In the genomic region with DNA sequence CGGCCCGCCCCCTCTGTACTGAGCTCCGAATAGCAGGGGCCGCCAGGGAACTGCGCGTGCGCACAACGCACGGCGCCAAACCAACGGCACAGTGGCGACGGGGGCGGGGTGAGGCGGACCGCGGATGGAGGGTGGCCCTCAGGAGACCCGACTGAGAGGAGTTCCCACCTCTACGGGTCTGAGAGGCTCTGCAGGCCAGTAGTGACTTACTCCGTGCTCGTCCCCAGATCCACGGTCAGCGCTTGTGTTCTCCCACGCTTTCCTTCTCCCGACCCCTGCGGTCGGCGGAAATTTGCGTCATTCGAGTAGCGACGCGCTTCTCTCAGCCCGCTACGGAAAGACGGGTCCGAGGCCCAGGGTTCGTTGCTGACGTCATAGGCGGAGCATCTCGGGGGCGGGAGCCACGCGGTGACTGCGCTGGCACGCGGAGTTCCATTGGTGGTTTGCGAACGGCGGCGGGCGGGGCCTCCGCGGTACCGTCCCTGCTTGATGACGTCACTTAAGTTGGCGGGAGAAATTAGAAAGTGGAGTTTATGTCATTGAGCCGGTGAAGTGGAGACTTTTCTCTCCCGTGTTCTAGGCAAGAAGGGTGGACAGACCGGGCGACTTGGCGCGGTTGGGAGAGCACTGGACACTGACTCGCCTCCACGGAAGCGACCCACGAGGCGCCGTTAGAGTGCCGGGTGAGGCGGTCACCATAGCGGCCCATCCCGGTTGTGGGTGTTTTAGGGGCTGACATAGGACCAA, we compare ENCODE assay signal across 8 mouse cellular contexts. TPM values are rescaled to one million over a fixed set of nuclear protein-coding genes. Genes with fewer than 3 reads are reported as not detected.
DNase-seq lines count a peak whose midpoint lies in the region; ATAC-seq and TF ChIP-seq lines count a peak whose summit lies in the region.

A gene (minus strand): TSS at position 377 of the 747 bp plus-strand sequence.
A gene (plus strand): TSS at position 517 of the 747 bp plus-strand sequence.

- H3K4me1 ChIP-seq in erythroblast, embryonic 14.5 days (ENCODE audit: control insufficient read depth) = peaks cover 26% of the 10 kb centered on the region
- H3K4me1 ChIP-seq in heart, embryonic 11.5 days (ENCODE audit: control insufficient read depth, insufficient read depth, low read length) = no peaks in the 10 kb centered on the region
- peaks cover 13% of the 10 kb centered on the region for H3K4me1 ChIP-seq in kidney, embryonic 16.5 days (ENCODE audit: insufficient read depth, low read length)
- H3K4me1 ChIP-seq in liver, adult 2 months (ENCODE audit: control insufficient read depth, insufficient read depth, low read length) = no peaks in the 10 kb centered on the region

- H3K79me2 ChIP-seq in C2C12 (ENCODE audit: control insufficient read depth, insufficient read depth) = peaks cover 50% of the 10 kb centered on the region
- H3K79me2 ChIP-seq in liver, adult 2 months (ENCODE audit: control insufficient read depth, insufficient read depth, low read length) = no peaks in the 10 kb centered on the region
- H3K79me2 ChIP-seq in myocyte (ENCODE audit: control insufficient read depth, insufficient read depth) = peaks cover 21% of the 10 kb centered on the region

- WGBS in heart, embryonic 11.5 days (ENCODE audit: insufficient replicate concordance) = under 1% methylated on average over 72 of the region's 73 CpGs
- WGBS in kidney, embryonic 16.5 days = under 1% methylated on average over 59 of the region's 73 CpGs
- under 1% methylated on average over 73 of the region's 73 CpGs for WGBS in liver, adult 2 months

- DNase-seq in brain, embryonic 14.5 days (ENCODE audit: low read depth) = peak; percentile 100
- DNase-seq in liver, adult 2 months (ENCODE audit: extremely low read depth, low read depth, low spot score) = peak; percentile 91
- peak; percentile 100 for DNase-seq in splenic B cell, adult 2 months (ENCODE audit: low read depth, low spot score)

- peak within 1 kb of the TSS; percentile 95 for H3K9ac ChIP-seq in heart, embryonic 11.5 days (ENCODE audit: low read depth, low read length)
- peak within 1 kb of the TSS; percentile 88 for H3K9ac ChIP-seq in kidney, embryonic 16.5 days (replicated peaks; ENCODE audit: low read length)
- peak within 1 kb of the TSS; percentile 83 for H3K9ac ChIP-seq in liver, adult 2 months (ENCODE audit: low read depth, low read length)

- peak within 1 kb of the TSS; percentile 93 for H3K4me3 ChIP-seq in C2C12 (ENCODE audit: insufficient read depth, poor library complexity, severe bottlenecking)
- H3K4me3 ChIP-seq in erythroblast, embryonic 14.5 days (replicated peaks) = peak within 1 kb of the TSS; percentile 70
- peak within 1 kb of the TSS; percentile 79 for H3K4me3 ChIP-seq in heart, embryonic 11.5 days (ENCODE audit: low read depth, low read length)
- peak within 1 kb of the TSS; percentile 93 for H3K4me3 ChIP-seq in kidney, embryonic 16.5 days (ENCODE audit: low read length)
- H3K4me3 ChIP-seq in liver, adult 2 months (ENCODE audit: insufficient read depth, low read depth, low read length) = peak within 1 kb of the TSS; percentile 92
- peak within 1 kb of the TSS; percentile 80 for H3K4me3 ChIP-seq in myocyte

- ATAC-seq in heart, embryonic 11.5 days (replicated peaks; ENCODE audit: insufficient number of reproducible peaks, low FRiP score, low TSS enrichment) = peak; percentile 99
- peak; percentile 99 for ATAC-seq in kidney, embryonic 16.5 days (ENCODE audit: low FRiP score, low TSS enrichment)

- H3K4me2 ChIP-seq in heart, embryonic 11.5 days = peak within 1 kb of the TSS; percentile 76
- peak within 1 kb of the TSS; percentile 76 for H3K4me2 ChIP-seq in kidney, embryonic 16.5 days (replicated peaks; ENCODE audit: low read depth, low read length)
- peak within 1 kb of the TSS; percentile 97 for H3K4me2 ChIP-seq in myocyte (ENCODE audit: low read depth)

- peak; percentile 10; the same call in 1 of the 2 replicates for TF ChIP-seq POLR2A in brain, embryonic 14.5 days (IDR thresholded peaks at IDR 0.05; ENCODE audit: borderline replicate concordance, extremely low read depth, insufficient read depth, insufficient read length, poor library complexity, severe bottlenecking)
- no peak for TF ChIP-seq POLR2A in liver, adult 2 months (IDR thresholded peaks at IDR 0.05; ENCODE audit: extremely low read depth, insufficient read depth, low read length)
- TF ChIP-seq POLR2A in myocyte (IDR thresholded peaks at IDR 0.05; ENCODE audit: insufficient read length, low read depth) = peak; percentile 62

- TF ChIP-seq CTCF in C2C12 (IDR thresholded peaks at IDR 0.05; ENCODE audit: control insufficient read depth, insufficient read depth, insufficient read length) = no peak
- no peak for TF ChIP-seq CTCF in brain, embryonic 14.5 days (IDR thresholded peaks at IDR 0.05; ENCODE audit: borderline replicate concordance, extremely low read depth, insufficient read depth, insufficient read length)
- no peak for TF ChIP-seq CTCF in liver, adult 2 months (IDR thresholded peaks at IDR 0.05; ENCODE audit: low read depth, low read length)

- H3K36me3 ChIP-seq in C2C12 (ENCODE audit: control insufficient read depth, insufficient read depth) (peaks cover 20% of the 10 kb centered on the region), myocyte (ENCODE audit: control insufficient read depth, insufficient read depth) (no peaks in the 10 kb centered on the region)
- peaks cover 35% of the 10 kb centered on the region for H3K36me3 ChIP-seq in erythroblast, embryonic 14.5 days (ENCODE audit: control insufficient read depth)
- peaks cover 6% of the 10 kb centered on the region; the same call in 1 of the 2 replicates for H3K36me3 ChIP-seq in heart, embryonic 11.5 days (ENCODE audit: control insufficient read depth, insufficient read depth, low read length)
- peaks cover 12% of the 10 kb centered on the region for H3K36me3 ChIP-seq in kidney, embryonic 16.5 days (ENCODE audit: insufficient read depth, low read length)
- H3K36me3 ChIP-seq in liver, adult 2 months (ENCODE audit: control insufficient read depth, insufficient read depth, low read length) = no peaks in the 10 kb centered on the region
- H3K36me3 ChIP-seq in splenic B cell, adult 2 months (ENCODE audit: control insufficient read depth, insufficient read depth, low read length, poor library complexity, severe bottlenecking) = no peaks in the 10 kb centered on the region

- H3K27ac ChIP-seq in heart, embryonic 11.5 days (ENCODE audit: low read depth, low read length) = peak within 1 kb of the TSS; percentile 96
- peak within 1 kb of the TSS; percentile 96 for H3K27ac ChIP-seq in kidney, embryonic 16.5 days (ENCODE audit: low read length)
- H3K27ac ChIP-seq in liver, adult 2 months (replicated peaks; ENCODE audit: insufficient read depth, low read depth, low read length) = peak within 1 kb of the TSS; percentile 94

- peak within 1 kb of the TSS; percentile 99 for H3ac ChIP-seq in C2C12 (ENCODE audit: control insufficient read depth, insufficient read length, low read depth)
- H3ac ChIP-seq in myocyte (ENCODE audit: control insufficient read depth, insufficient read length) = peak within 1 kb of the TSS; percentile 21

- no peaks in the 10 kb centered on the region for H3K27me3 ChIP-seq in C2C12 (ENCODE audit: control insufficient read depth, insufficient read depth, insufficient read length)
- H3K27me3 ChIP-seq in erythroblast, embryonic 14.5 days (ENCODE audit: control insufficient read depth) = no peaks in the 10 kb centered on the region
- no peaks in the 10 kb centered on the region for H3K27me3 ChIP-seq in heart, embryonic 11.5 days (ENCODE audit: control insufficient read depth, insufficient read depth, low read length)
- no peaks in the 10 kb centered on the region for H3K27me3 ChIP-seq in kidney, embryonic 16.5 days (ENCODE audit: insufficient read depth, low read length)
- H3K27me3 ChIP-seq in liver, adult 2 months (ENCODE audit: control insufficient read depth, insufficient read depth, low read length) = no peaks in the 10 kb centered on the region
- no peaks in the 10 kb centered on the region for H3K27me3 ChIP-seq in myocyte (ENCODE audit: control insufficient read depth, insufficient read depth, insufficient read length)
- H3K27me3 ChIP-seq in splenic B cell, adult 2 months (ENCODE audit: control insufficient read depth, insufficient read depth, low read length, poor library complexity, severe bottlenecking) = no peaks in the 10 kb centered on the region

- H3K9me3 ChIP-seq in erythroblast, embryonic 14.5 days (ENCODE audit: control insufficient read depth, low read length) = no peaks in the 10 kb centered on the region
- no peaks in the 10 kb centered on the region for H3K9me3 ChIP-seq in heart, embryonic 11.5 days (replicated peaks; ENCODE audit: control insufficient read depth, low read length)
- no peaks in the 10 kb centered on the region for H3K9me3 ChIP-seq in kidney, embryonic 16.5 days (ENCODE audit: low read length)

- peaks cover 24% of the 10 kb centered on the region for H3K79me3 ChIP-seq in C2C12 (ENCODE audit: low read depth)

TF ChIP-seq in C2C12, 6 proteins besides CTCF, POLR2A, EP300 and RAD21:
- TF ChIP-seq USF1 (IDR thresholded peaks at IDR 0.05; ENCODE audit: low read depth) (no peak), CEBPB (IDR thresholded peaks at IDR 0.05; ENCODE audit: low read depth) (no peak), MAX (IDR thresholded peaks at IDR 0.05) (no peak)

TF ChIP-seq in myocyte, 11 proteins besides CTCF, POLR2A, EP300 and RAD21 (continues in another document):
- TF ChIP-seq SRF (IDR thresholded peaks at IDR 0.05; ENCODE audit: control insufficient read depth, insufficient read length, low read depth) (peak; percentile 76), MYOD1 (IDR thresholded peaks at IDR 0.05; ENCODE audit: control insufficient read depth in 1 of 3, insufficient read length in 2 of 3, low read depth in 2 of 3) (no peak), POLR2AphosphoS2 (IDR thresholded peaks at IDR 0.05; ENCODE audit: insufficient read length, low read depth) (no peak), E2F4 (IDR thresholded peaks at IDR 0.05; ENCODE audit: insufficient read depth) (peak; percentile 82)

RNA-seq across cellular contexts. Expression of the first gene that starts in this region (rescaled TPM):
- polyA plus RNA-seq in C2C12 (2012; fragmentation: generic; extraction: Trizol) = 17.4 TPM
- 16.8 and 20.7 TPM in 2 replicates for polyA plus RNA-seq in brain, embryonic 14.5 days (2012; rRNA removed)
- 7.2 TPM in 2 replicates for polyA plus RNA-seq in erythroblast, embryonic 14.5 days (2012)
- 62.3 and 64.4 TPM in 2 replicates for polyA plus RNA-seq in heart, embryonic 11.5 days (2014; fragmentation: Nextera tagmentation; extraction: Ambion mirVana)
- polyA plus RNA-seq in kidney, embryonic 16.5 days (2015; fragmentation: Nextera tagmentation; extraction: Ambion mirVana) = 43.2 and 58.3 TPM in 2 replicates
- total RNA-seq in liver, adult 2 months (2014; rRNA removed) = 4.9 and 6.1 TPM in 2 replicates
- 0.70 and 0.75 TPM in 2 replicates for polyA plus RNA-seq in liver, adult 2 months (2012; rRNA removed)
- polyA plus RNA-seq in myocyte (2012; fragmentation: generic; extraction: Trizol) = 10.9 TPM

RNA-seq across cellular contexts. Expression of the second gene that starts in this region (rescaled TPM):
- 1.6 TPM for polyA plus RNA-seq in C2C12 (2012; fragmentation: generic; extraction: Trizol)
- 7.0 and 9.9 TPM in 2 replicates for polyA plus RNA-seq in brain, embryonic 14.5 days (2012; rRNA removed)
- 0.10 and 0.15 TPM in 2 replicates for polyA plus RNA-seq in erythroblast, embryonic 14.5 days (2012)
- 7.6 and 10.7 TPM in 2 replicates for polyA plus RNA-seq in heart, embryonic 11.5 days (2014; fragmentation: Nextera tagmentation; extraction: Ambion mirVana)
- 6.3 and 9.1 TPM in 2 replicates for polyA plus RNA-seq in kidney, embryonic 16.5 days (2015; fragmentation: Nextera tagmentation; extraction: Ambion mirVana)
- total RNA-seq in liver, adult 2 months (2014; rRNA removed) = 0.74 and 0.87 TPM in 2 replicates
- polyA plus RNA-seq in liver, adult 2 months (2012; rRNA removed) = 0.06 and 0.15 TPM in 2 replicates
- 0.46 TPM for polyA plus RNA-seq in myocyte (2012; fragmentation: generic; extraction: Trizol)

Comparison
In these comparisons a context has a peak if more than half of its experiments do, and no peak if none do; other contexts are left out.
1. Peak in every context shown above with its lines: DNase-seq, ATAC-seq, H3K4me3 ChIP-seq and H3K27ac ChIP-seq.